Mouse (Mus musculus) lung, embryonic 14.5 days (tissue): ENCODE measurements around the gene Krtap19-2. TPM values are rescaled to one million over a fixed set of nuclear protein-coding genes. Genes with fewer than 3 reads are reported as not detected.

Experiments used
- ATAC-seq: fragments of 200-750 bp; cut with Nextera tagmentation; 2 replicates; pipeline ENCODE4 v1.8.0; 2017; ENCODE audit warnings: mild to moderate bottlenecking, moderate TSS enrichment, moderate library complexity; ENCODE audit not compliant: insufficient read depth
- DNase-seq: peaks from one replicate; pipeline ENCODE4 v3.0.0-alpha.2; 2015
- H3K27ac ChIP-seq: fragments of 300-500 bp; sonication (generic); 2 replicates; pipeline ENCODE4 v1.5.1; 2014; ENCODE audit warnings: low read depth, mild to moderate bottlenecking, moderate library complexity
- H3K27me3 ChIP-seq: fragments of 300-500 bp; sonication (generic); 2 replicates; pipeline ENCODE4 v1.6.1; 2014; ENCODE audit warnings: low read length, control low read depth; ENCODE audit not compliant: insufficient read depth
- H3K36me3 ChIP-seq: fragments of 300-500 bp; sonication (generic); 2 replicates; pipeline ENCODE4 v1.6.1; 2014; ENCODE audit warnings: control low read depth; ENCODE audit not compliant: insufficient read depth
- H3K4me1 ChIP-seq: fragments of 300-500 bp; sonication (generic); 2 replicates; pipeline ENCODE4 v1.6.1; 2014; ENCODE audit warnings: antibody characterized with exemption, control low read depth; ENCODE audit not compliant: insufficient read depth
- H3K4me2 ChIP-seq: fragments of 300-500 bp; sonication (generic); 2 replicates; pipeline ENCODE4 v1.6.1; 2014; ENCODE audit warnings: mild to moderate bottlenecking
- H3K4me3 ChIP-seq: fragments of 300-500 bp; sonication (generic); 2 replicates; pipeline ENCODE4 v1.5.1; 2014; ENCODE audit warnings: low read depth, low read length
- H3K9ac ChIP-seq: fragments of 300-500 bp; sonication (generic); 2 replicates; pipeline ENCODE4 v1.6.1; 2014
- H3K9me3 ChIP-seq: fragments of 300-500 bp; sonication (generic); 2 replicates; pipeline ENCODE4 v1.6.1; 2016; ENCODE audit warnings: low read depth, low read length, control low read depth
- CTCF ChIP-seq: IDR thresholded peaks from 2 replicates; pipeline ENCODE4 v1.5.1; 2016; ENCODE audit warnings: antibody characterized with exemption, low read depth
- WGBS: fragments of 180-500 bp; shearing (Covaris S2); extraction: QIAGEN DNeasy Blood & Tissue Kit; methylation state at CpG from one replicate; pipeline ENCODE4 v1.1.7; 2014; 5-methylcytosine and 5-hydroxymethylcytosine counted together
- polyA plus RNA-seq: library from polyadenylated mRNA; unstranded; fragments of >200 nt; fragmentation: Nextera tagmentation; extraction: Ambion mirVana; gene quantifications from 2 replicates; pipeline ENCODE4 v1.2.1, GENCODE M21; 2014

Gene Krtap19-2
- polyA plus RNA-seq: not detected in 2 replicates

- no peak for ATAC-seq
- whole genome bisulfite sequencing: 86% methylated on average over 3 of the region's 3 CpGs
- H3K4me2 ChIP-seq: no peak within 1 kb of the TSS
- no peak for DNase-seq
- TF ChIP-seq CTCF: no peak
- no peaks in the 10 kb centered on the region for H3K9me3 ChIP-seq
- no peaks in the 10 kb centered on the region for H3K27me3 ChIP-seq
- H3K4me1 ChIP-seq: no peaks in the 10 kb centered on the region
- no peak within 1 kb of the TSS for H3K9ac ChIP-seq
- H3K27ac ChIP-seq: no peak within 1 kb of the TSS
- H3K4me3 ChIP-seq: no peak within 1 kb of the TSS
- no peaks in the 10 kb centered on the region for H3K36me3 ChIP-seq
These were observed at the start of gene Krtap19-2 for GRCm38 (mm10) chr16:88874169-88874568. Gene Krtap19-2 (minus strand): TSS chr16:88874269.

- Histone ChIP-seq H3K27me3 (no peaks in the 10 kb centered on the region), H3K4me2 (no peak within 1 kb of the TSS), H3K27ac (no peak within 1 kb of the TSS), H3K4me3 (no peak within 1 kb of the TSS), H3K9me3 (no peaks in the 10 kb centered on the region), H3K4me1 (no peaks in the 10 kb centered on the region), H3K36me3 (no peaks in the 10 kb centered on the region), H3K9ac (no peak within 1 kb of the TSS)
- WGBS: 89% methylated on average over 6 of the region's 6 CpGs
- DNase-seq (no peak), ATAC-seq (no peak)
- TF ChIP-seq CTCF: no peak
These were observed 22.3 kb upstream of the Krtap19-2 start, which contains the start of gene Krtap19-5 for GRCm38 (mm10) chr16:88896357-88896756. Gene Krtap19-5 (minus strand): TSS chr16:88896457.

- Histone ChIP-seq H3K27me3 (no peaks in the 10 kb centered on the region), H3K4me1 (no peaks in the 10 kb centered on the region), H3K9me3 (no peaks in the 10 kb centered on the region), H3K4me3 (no peak overlapping the region), H3K27ac (no peak overlapping the region), H3K4me2 (no peak overlapping the region), H3K36me3 (no peaks in the 10 kb centered on the region), H3K9ac (no peak overlapping the region)
- no peak for TF ChIP-seq CTCF
- 76% methylated on average over 6 of the region's 6 CpGs for WGBS
- ATAC-seq (no peak), DNase-seq (no peak)
These were observed 12.8 kb upstream of the Krtap19-2 start for GRCm38 (mm10) chr16:88886870-88887269.

- no peak within 1 kb of the TSS for H3K27ac ChIP-seq
- no peak for TF ChIP-seq CTCF
- no peaks in the 10 kb centered on the region for H3K9me3 ChIP-seq
- no peaks in the 10 kb centered on the region for H3K36me3 ChIP-seq
- no peak within 1 kb of the TSS for H3K4me3 ChIP-seq
- no peaks in the 10 kb centered on the region for H3K27me3 ChIP-seq
- H3K4me1 ChIP-seq: no peaks in the 10 kb centered on the region
- WGBS: 89% methylated on average over 5 of the region's 5 CpGs
- DNase-seq (no peak), ATAC-seq (no peak)
- no peak within 1 kb of the TSS for H3K9ac ChIP-seq
- no peak within 1 kb of the TSS for H3K4me2 ChIP-seq
These were observed 10.9 kb upstream of the Krtap19-2 start, which contains the start of gene Krtap19-4 for GRCm38 (mm10) chr16:88884989-88885388. Gene Krtap19-4 (minus strand): TSS chr16:88885089.

GRCm38 (mm10) chr16:88877938-88878337, 3.9 kb upstream of the Krtap19-2 start, which contains the start of gene Krtap19-3:
Gene Krtap19-3 (minus strand): TSS chr16:88878038.
- Histone ChIP-seq H3K4me1 (no peaks in the 10 kb centered on the region), H3K27me3 (no peaks in the 10 kb centered on the region), H3K4me2 (no peak within 1 kb of the TSS), H3K9ac (no peak within 1 kb of the TSS), H3K36me3 (no peaks in the 10 kb centered on the region), H3K27ac (no peak within 1 kb of the TSS), H3K9me3 (no peaks in the 10 kb centered on the region), H3K4me3 (no peak within 1 kb of the TSS)
- DNase-seq: no peak
- ATAC-seq: no peak
- 80% methylated on average over 2 of the region's 2 CpGs for WGBS
- no peak for TF ChIP-seq CTCF

- no peak for ATAC-seq
These were observed 4.8 kb downstream of the Krtap19-2 start, which contains the start of gene Krtap19-1 for GRCm38 (mm10) chr16:88869311-88869710. Gene Krtap19-1 (minus strand): TSS chr16:88869411.

GRCm38 (mm10) chr16:88864887-88865407, 9.1 kb downstream of the Krtap19-2 start:
- Histone ChIP-seq H3K4me3 (no peak overlapping the region), H3K27me3 (no peaks in the 10 kb centered on the region), H3K9me3 (no peaks in the 10 kb centered on the region), H3K9ac (no peak overlapping the region), H3K36me3 (no peaks in the 10 kb centered on the region), H3K27ac (no peak overlapping the region), H3K4me2 (no peak overlapping the region), H3K4me1 (no peaks in the 10 kb centered on the region)
- no peak for DNase-seq
- WGBS: 84% methylated on average over 4 of the region's 4 CpGs
- no peak for TF ChIP-seq CTCF
- no peak for ATAC-seq

More at GRCm38 (mm10) chr16:88869311-88869710, 4.8 kb downstream of the Krtap19-2 start, which contains the start of gene Krtap19-1:
- Histone ChIP-seq H3K9me3 (no peaks in the 10 kb centered on the region), H3K4me2 (no peak within 1 kb of the TSS), H3K27ac (no peak within 1 kb of the TSS), H3K36me3 (no peaks in the 10 kb centered on the region), H3K27me3 (no peaks in the 10 kb centered on the region), H3K4me1 (no peaks in the 10 kb centered on the region), H3K4me3 (no peak within 1 kb of the TSS), H3K9ac (no peak within 1 kb of the TSS)
- no peak for TF ChIP-seq CTCF
- WGBS: 70% methylated on average over 6 of the region's 6 CpGs
- no peak for DNase-seq

- Histone ChIP-seq H3K27ac (no peak overlapping the region), H3K9me3 (no peaks in the 10 kb centered on the region), H3K4me3 (no peak overlapping the region), H3K27me3 (no peaks in the 10 kb centered on the region), H3K9ac (no peak overlapping the region), H3K36me3 (no peaks in the 10 kb centered on the region), H3K4me1 (no peaks in the 10 kb centered on the region), H3K4me2 (no peak overlapping the region)
- peak; percentile 67 for TF ChIP-seq CTCF
- ATAC-seq (no peak), DNase-seq (peak; percentile 67)
- WGBS: 14% methylated on average over 5 of the region's 5 CpGs
These were observed 22.6 kb downstream of the Krtap19-2 start for GRCm38 (mm10) chr16:88851450-88851849.
